In the genomic region with DNA sequence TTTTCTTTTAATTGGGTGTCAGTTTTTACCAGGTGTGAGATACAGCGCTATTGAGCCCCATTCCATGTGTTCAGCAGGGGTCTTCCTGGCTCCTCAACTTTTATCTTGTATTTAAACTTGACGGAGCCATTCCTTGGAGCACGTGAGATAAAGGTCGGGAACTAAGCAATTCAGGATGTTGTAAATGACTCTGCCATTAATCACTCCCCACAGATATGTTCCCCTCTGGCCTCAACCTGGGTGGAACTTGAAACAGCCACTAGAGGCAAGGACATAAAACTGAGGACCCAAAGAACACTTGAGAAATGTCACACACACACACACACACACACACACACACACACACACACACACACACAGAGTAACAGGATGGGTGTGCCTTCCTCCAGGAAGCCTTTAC, we compare ENCODE assay signal across 26 mouse cellular contexts. TPM values are rescaled to one million over a fixed set of nuclear protein-coding genes. Genes with fewer than 3 reads are reported as not detected.
DNase-seq lines count a peak whose midpoint lies in the region; ATAC-seq and TF ChIP-seq lines count a peak whose summit lies in the region.
"Had no signal": no experiment of that assay in that cellular context is flagged by ENCODE, and none has a peak within 500 bp of the region (broad histone marks: within the 10 kb centered on the region; RNA-seq: fewer than 3 reads in every experiment).

No protein-coding gene starts in this region.

- H3K4me2 ChIP-seq in liver, postnatal 0 days (ENCODE audit: low read depth, low read length), result no peak overlapping the region
- H3K4me2 ChIP-seq in liver, embryonic 12.5 days, result no peak overlapping the region
- H3K4me2 ChIP-seq in intestine, embryonic 16.5 days (ENCODE audit: low read depth, low read length), result no peak overlapping the region
- H3K4me2 ChIP-seq: embryonic facial prominence, embryonic 12.5 days; embryonic facial prominence, embryonic 15.5 days; forebrain, embryonic 12.5 days; forebrain, embryonic 15.5 days; heart, embryonic 12.5 days; heart, embryonic 15.5 days; hindbrain, embryonic 13.5 days had no signal

- no peaks in the 10 kb centered on the region for H3K36me3 ChIP-seq in liver, postnatal 0 days (replicated peaks; ENCODE audit: insufficient read depth, low read length)
- H3K36me3 ChIP-seq in liver, embryonic 12.5 days, result no peaks in the 10 kb centered on the region
- no peaks in the 10 kb centered on the region for H3K36me3 ChIP-seq in C2C12 (ENCODE audit: control insufficient read depth, insufficient read depth)
- no peaks in the 10 kb centered on the region for H3K36me3 ChIP-seq in intestine, embryonic 16.5 days (ENCODE audit: control insufficient read depth, insufficient read depth, low read length)
- H3K36me3 ChIP-seq: embryonic facial prominence, embryonic 12.5 days; embryonic facial prominence, embryonic 15.5 days; forebrain, embryonic 12.5 days; forebrain, embryonic 15.5 days; heart, embryonic 12.5 days; heart, embryonic 15.5 days; hindbrain, embryonic 10.5 days; hindbrain, embryonic 13.5 days had no signal

- no peak overlapping the region for H3ac ChIP-seq in C2C12 (ENCODE audit: control insufficient read depth, insufficient read length, low read depth)

- no peaks in the 10 kb centered on the region for H3K9me3 ChIP-seq in liver, postnatal 0 days (ENCODE audit: low read length)
- no peaks in the 10 kb centered on the region for H3K9me3 ChIP-seq in liver, embryonic 12.5 days (replicated peaks)
- no peaks in the 10 kb centered on the region for H3K9me3 ChIP-seq in intestine, embryonic 16.5 days (ENCODE audit: control insufficient read depth, low read length)
- H3K9me3 ChIP-seq: embryonic facial prominence, embryonic 12.5 days; embryonic facial prominence, embryonic 15.5 days; forebrain, embryonic 12.5 days; forebrain, embryonic 15.5 days; heart, embryonic 15.5 days; hindbrain, embryonic 10.5 days; hindbrain, embryonic 13.5 days had no signal

- WGBS in liver, postnatal 0 days (ENCODE audit: insufficient replicate concordance), result 50% methylated on average over 4 of the region's 4 CpGs
- WGBS in liver, embryonic 12.5 days (ENCODE audit: insufficient replicate concordance), result 32% methylated on average over 4 of the region's 4 CpGs
- 32% methylated on average over 4 of the region's 4 CpGs for WGBS in intestine, embryonic 16.5 days

- H3K27ac ChIP-seq in liver, postnatal 0 days (ENCODE audit: low read depth), result 0 out of 2 replicates have a peak overlapping the region, but pooled peaks have one; percentile 45
- no peak overlapping the region for H3K27ac ChIP-seq in liver, embryonic 12.5 days
- H3K27ac ChIP-seq in intestine, embryonic 16.5 days (ENCODE audit: low read length), result no peak overlapping the region
- H3K27ac ChIP-seq: embryonic facial prominence, embryonic 12.5 days; embryonic facial prominence, embryonic 15.5 days; forebrain, embryonic 12.5 days; forebrain, embryonic 15.5 days; heart, embryonic 15.5 days; hindbrain, embryonic 10.5 days; hindbrain, embryonic 13.5 days had no signal

- no peak overlapping the region for H3K9ac ChIP-seq in liver, postnatal 0 days (replicated peaks)
- H3K9ac ChIP-seq in liver, embryonic 12.5 days, result no peak overlapping the region
- H3K9ac ChIP-seq in intestine, embryonic 16.5 days (ENCODE audit: low read depth, low read length), result no peak overlapping the region
- H3K9ac ChIP-seq: embryonic facial prominence, embryonic 12.5 days; embryonic facial prominence, embryonic 15.5 days; forebrain, embryonic 12.5 days; forebrain, embryonic 15.5 days; heart, embryonic 12.5 days; heart, embryonic 15.5 days; hindbrain, embryonic 13.5 days had no signal

- no peak overlapping the region for H3K4me3 ChIP-seq in liver, postnatal 0 days (ENCODE audit: low read depth, low read length)
- H3K4me3 ChIP-seq in liver, embryonic 12.5 days, result no peak overlapping the region
- H3K4me3 ChIP-seq in C2C12 (ENCODE audit: insufficient read depth, poor library complexity, severe bottlenecking), result no peak overlapping the region
- H3K4me3 ChIP-seq in intestine, embryonic 16.5 days (ENCODE audit: low read length), result no peak overlapping the region
- H3K4me3 ChIP-seq: embryonic facial prominence, embryonic 12.5 days; embryonic facial prominence, embryonic 15.5 days; erythroblast, embryonic 14.5 days; forebrain, embryonic 12.5 days; forebrain, embryonic 15.5 days; heart, embryonic 12.5 days; heart, embryonic 15.5 days; hindbrain, embryonic 10.5 days; hindbrain, embryonic 13.5 days had no signal

- H3K79me2 ChIP-seq in C2C12 (ENCODE audit: control insufficient read depth, insufficient read depth), result no peaks in the 10 kb centered on the region

- no peak for TF ChIP-seq CTCF in liver, postnatal 0 days (IDR thresholded peaks at IDR 0.05; ENCODE audit: low read depth)
- no peak for TF ChIP-seq CTCF in C2C12 (IDR thresholded peaks at IDR 0.05; ENCODE audit: control insufficient read depth, insufficient read depth, insufficient read length)

- peaks cover 5% of the 10 kb centered on the region for H3K4me1 ChIP-seq in liver, postnatal 0 days (ENCODE audit: insufficient read depth)
- 0 out of 2 replicates have a peak, but pooled peaks cover 5% of the 10 kb centered on the region for H3K4me1 ChIP-seq in liver, embryonic 12.5 days
- peaks cover 18% of the 10 kb centered on the region for H3K4me1 ChIP-seq in intestine, embryonic 16.5 days (ENCODE audit: control insufficient read depth, insufficient read depth, low read length)
- H3K4me1 ChIP-seq: embryonic facial prominence, embryonic 12.5 days; forebrain, embryonic 12.5 days; forebrain, embryonic 15.5 days had no signal

- no peaks in the 10 kb centered on the region for H3K27me3 ChIP-seq in liver, postnatal 0 days (ENCODE audit: insufficient read depth, low read length)
- no peaks in the 10 kb centered on the region for H3K27me3 ChIP-seq in liver, embryonic 12.5 days (replicated peaks)
- no peaks in the 10 kb centered on the region for H3K27me3 ChIP-seq in C2C12 (ENCODE audit: control insufficient read depth, insufficient read depth, insufficient read length)
- H3K27me3 ChIP-seq in intestine, embryonic 16.5 days (replicated peaks; ENCODE audit: control insufficient read depth, insufficient read depth, low read length), result no peaks in the 10 kb centered on the region
- H3K27me3 ChIP-seq: embryonic facial prominence, embryonic 12.5 days; embryonic facial prominence, embryonic 15.5 days; forebrain, embryonic 12.5 days; forebrain, embryonic 15.5 days; heart, embryonic 12.5 days; heart, embryonic 15.5 days; hindbrain, embryonic 13.5 days; Patski had no signal

- ATAC-seq in liver, postnatal 0 days, result no peak
- no peak for ATAC-seq in liver, embryonic 12.5 days
- peak; percentile 65 for ATAC-seq in intestine, embryonic 16.5 days
- ATAC-seq: forebrain, embryonic 15.5 days; hindbrain, embryonic 16.5 days; Patski had no signal

- DNase-seq in liver, postnatal 0 days, result no peak
- no peak for DNase-seq in spleen, postnatal 36 days (ENCODE audit: low spot score in 2 of 2)
- DNase-seq in thymus, postnatal 4 days, result no peak
- DNase-seq: cerebellum, adult 11 months; cerebellum, adult 2 months; cerebellum, adult 9-11 months; cerebellum, postnatal 25 days; gastrocnemius, postnatal 25 days; heart, adult 18-20 months; heart, postnatal 10 days; heart, postnatal 36 days had no signal

- H3K79me3 ChIP-seq in C2C12 (ENCODE audit: low read depth), result no peaks in the 10 kb centered on the region

- TF ChIP-seq EP300 in liver, postnatal 0 days (IDR thresholded peaks at IDR 0.05; ENCODE audit: low read depth), result no peak

TF ChIP-seq in C2C12, 6 proteins besides CTCF, POLR2A, EP300 and RAD21:
- TF ChIP-seq MAX (IDR thresholded peaks at IDR 0.05), result peak; percentile 31
- no peak for TF ChIP-seq CEBPB (IDR thresholded peaks at IDR 0.05; ENCODE audit: low read depth)
- TF ChIP-seq FOSL1 (IDR thresholded peaks at IDR 0.05; ENCODE audit: insufficient read depth, low read length, poor library complexity, severe bottlenecking), result no peak

RNA-seq across cellular contexts. Expression of gene Spdye4c, which starts 22.5 kb away (rescaled TPM):
- not detected in 2 replicates for polyA plus RNA-seq in liver, postnatal 0 days (2015; fragmentation: Nextera tagmentation; extraction: Ambion mirVana)
- not detected in 2 replicates for polyA plus RNA-seq in liver, embryonic 12.5 days (2016; fragmentation: Nextera tagmentation; extraction: Ambion mirVana)
- not detected for polyA plus RNA-seq in C2C12 (2012; fragmentation: generic; extraction: Trizol)
- polyA plus RNA-seq in intestine, embryonic 16.5 days (2015; fragmentation: Nextera tagmentation; extraction: Ambion mirVana), result not detected in 2 replicates
- polyA plus RNA-seq: cerebellum, adult 2 months; embryonic facial prominence, embryonic 12.5 days; embryonic facial prominence, embryonic 15.5 days; erythroblast, embryonic 14.5 days; forebrain, embryonic 12.5 days; forebrain, embryonic 15.5 days; gonadal fat pad, adult 2 months; heart, embryonic 12.5 days; heart, embryonic 15.5 days; hindbrain, embryonic 10.5 days; hindbrain, embryonic 13.5 days; hindbrain, embryonic 16.5 days; Patski had no signal
